Mouse (Mus musculus) heart, adult 2 months (tissue): Measurements from ENCODE around the gene Mrpl19.

Experiments used
- CTCF ChIP-seq: fragments of 200-600 bp; IDR thresholded peaks from 2 replicates; pipeline ENCODE4 v1.8.1; 2022; ENCODE audit warnings: antibody characterized with exemption, mild to moderate bottlenecking, moderate library complexity
- EP300 ChIP-seq: fragments of 200-500 bp; IDR thresholded peaks from 2 replicates; pipeline ENCODE4 v1.6.1; 2011; ENCODE audit warnings: low read depth, low read length, control low read depth; ENCODE audit not compliant: insufficient read depth
- POLR2A ChIP-seq: fragments of 200-500 bp; IDR thresholded peaks from 2 replicates; pipeline ENCODE4 v1.6.1; 2011; ENCODE audit warnings: mild to moderate bottlenecking, low read depth, low read length, control low read depth; ENCODE audit not compliant: insufficient read depth

DNA sequence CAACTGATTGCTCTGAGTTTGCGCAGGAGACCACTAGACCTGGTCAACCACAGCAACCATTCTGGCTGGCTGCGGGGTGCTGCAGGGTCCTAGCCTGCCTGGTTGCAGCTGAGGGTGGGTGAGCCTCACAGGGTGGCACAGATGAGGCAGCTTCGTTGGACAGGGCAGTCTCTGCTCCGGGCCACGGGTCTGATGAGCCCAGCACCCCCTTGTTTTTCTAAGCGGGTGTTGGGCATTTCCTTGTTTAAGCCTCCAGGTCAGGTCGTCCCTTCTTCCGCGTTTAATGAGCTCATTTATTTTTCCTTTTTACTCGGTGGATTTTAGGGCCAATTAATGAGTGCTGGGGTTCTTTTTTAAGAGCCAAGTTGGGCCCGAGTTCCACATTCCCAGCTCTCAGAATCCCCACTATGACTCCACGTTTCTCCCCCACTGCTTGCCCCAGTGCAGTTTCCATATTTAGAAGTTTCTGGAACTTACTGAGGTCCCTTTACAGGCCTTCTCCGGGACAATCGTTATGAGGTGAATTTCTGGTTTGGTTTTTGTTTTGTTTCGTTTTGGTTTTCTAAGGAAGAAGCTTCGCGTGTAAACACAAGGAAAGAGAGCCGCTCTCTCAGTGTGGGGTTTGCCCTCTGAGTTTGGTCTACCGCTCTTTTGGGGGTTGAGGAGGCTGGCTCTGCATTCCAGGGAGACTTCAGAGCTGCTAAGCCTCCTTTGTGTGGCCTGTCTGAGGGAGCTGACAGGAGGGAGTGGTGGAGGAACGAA lies 24.5 kb upstream of the Mrpl19 start:
- TF ChIP-seq CTCF (no peak), POLR2A (no peak), EP300 (no peak)
